Mouse (Mus musculus) lung, adult 2 months (tissue): ENCODE results near the gene Mrpl58. TPM values are rescaled to one million over a fixed set of nuclear protein-coding genes. Genes with fewer than 3 reads are reported as not detected.

Experiments used
- DNase-seq: peaks from one replicate; pipeline ENCODE4 v3.0.0; 2022
- H3K4me1 ChIP-seq: fragments of 200-500 bp; 2 replicates; pipeline ENCODE4 v1.6.1; 2011; ENCODE audit warnings: low read length; ENCODE audit not compliant: control insufficient read depth, insufficient read depth
- H3K4me3 ChIP-seq: fragments of 200-500 bp; replicated peaks from 2 replicates; pipeline ENCODE3; 2011; ENCODE audit warnings: low read depth, mild to moderate bottlenecking, control low read depth, low read length; ENCODE audit errors: extremely low read depth
- CTCF ChIP-seq: fragments of 200-500 bp; IDR thresholded peaks from 2 replicates; pipeline ENCODE4 v1.5.1; 2011; ENCODE audit warnings: mild to moderate bottlenecking, low read length, control low read depth; ENCODE audit not compliant: insufficient read depth
- POLR2A ChIP-seq: fragments of 200-500 bp; IDR thresholded peaks from 2 replicates; pipeline ENCODE4 v1.6.1; 2011; ENCODE audit warnings: low read depth, mild to moderate bottlenecking, control low read depth, low read length, borderline replicate concordance; ENCODE audit errors: extremely low read depth
- WGBS: fragments of 180-500 bp; shearing (Covaris S2); methylation state at CpG from one replicate; pipeline ENCODE4 v1.1.7; 2018; 5-methylcytosine and 5-hydroxymethylcytosine counted together
- polyA plus RNA-seq: library from polyadenylated mRNA; depleted of rRNA; stranded (reverse); fragments of >200 nt; gene quantifications from 2 replicates; pipeline ENCODE4 v1.2.3, GENCODE M21; 2012

Gene Mrpl58
- polyA plus RNA-seq, 1 experiment, result 80.8 TPM

- no peak overlapping the region for H3K4me3 ChIP-seq
- H3K4me1 ChIP-seq, result no peaks in the 10 kb centered on the region
- TF ChIP-seq POLR2A, result no peak
- WGBS, result 63% methylated on average over 5 of the region's 5 CpGs
- no peak for DNase-seq
Measured at GRCm38 (mm10) chr11:115437571-115438122, 34.1 kb downstream of the Mrpl58 start.

DNA sequence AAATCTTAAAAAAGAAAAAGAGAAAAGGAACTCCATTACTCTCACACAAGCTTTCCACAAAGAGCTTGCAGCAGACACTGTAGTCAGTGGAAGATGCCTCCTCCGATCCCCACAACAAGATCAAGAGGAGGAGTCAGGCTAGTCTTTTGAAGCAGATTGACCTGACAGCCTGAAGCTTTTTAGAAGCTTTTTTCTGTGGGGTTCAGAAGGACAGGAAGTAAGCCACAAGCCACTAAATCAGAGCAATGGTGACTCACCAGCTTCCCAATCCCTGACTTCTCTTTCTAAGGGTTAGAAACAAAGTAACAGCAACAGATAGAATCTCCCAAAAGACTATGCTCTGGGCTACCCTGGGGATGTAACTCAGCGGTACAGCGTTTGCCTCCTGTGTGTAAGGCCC, 35.8 kb downstream of the Mrpl58 start:
- DNase-seq, result no peak
- 77% methylated on average over 3 of the region's 3 CpGs for WGBS
- Histone ChIP-seq H3K4me1 (no peaks in the 10 kb centered on the region), H3K4me3 (no peak overlapping the region)
- TF ChIP-seq POLR2A (no peak), CTCF (no peak)

DNA sequence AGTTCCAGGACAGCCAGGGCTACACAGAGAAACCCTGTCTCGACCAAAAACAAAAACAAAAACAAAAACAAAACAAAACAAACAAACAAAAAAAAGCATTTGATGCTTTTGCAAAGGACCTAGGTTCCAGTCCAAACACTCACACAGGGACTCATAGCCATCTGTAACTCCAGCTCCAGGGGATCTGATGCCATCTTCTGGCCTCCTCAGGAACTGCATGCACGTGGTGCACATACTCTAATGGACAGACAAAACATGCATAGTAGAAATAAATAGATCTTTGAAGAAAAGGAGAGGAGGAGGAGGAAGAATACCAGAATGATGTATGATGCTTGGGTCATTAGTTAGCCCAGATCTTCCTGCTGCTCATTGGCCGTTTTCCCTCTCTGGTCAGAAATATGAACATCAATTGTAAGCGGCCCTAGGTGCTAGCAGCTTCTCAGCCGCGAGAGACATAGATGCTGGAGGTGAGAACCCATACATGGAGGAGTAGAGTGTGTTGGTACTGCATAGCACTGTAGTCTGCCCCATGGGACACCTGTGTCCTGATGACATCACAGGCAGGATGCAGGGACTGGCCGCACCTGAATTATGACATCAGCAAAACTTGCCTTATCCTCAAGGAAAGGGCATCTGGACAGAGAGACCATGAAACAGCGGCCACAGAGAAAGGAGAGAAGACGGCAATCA, 36.5 kb downstream of the Mrpl58 start, which contains the start of gene Trim80:
Gene Trim80, plus strand, starts transcription at position 640 of the 690 bp plus-strand sequence.
- Histone ChIP-seq H3K4me1 (no peaks in the 10 kb centered on the region), H3K4me3 (no peak within 1 kb of the TSS)
- 96% methylated on average over 9 of the region's 9 CpGs for WGBS
- DNase-seq, result no peak
- TF ChIP-seq POLR2A, result no peak
- TF ChIP-seq CTCF, result no peak

GRCm38 (mm10) chr11:115441417-115441816, 37.9 kb downstream of the Mrpl58 start:
- TF ChIP-seq POLR2A, result no peak
- no peak for TF ChIP-seq CTCF
- DNase-seq, result no peak
- H3K4me3 ChIP-seq, result no peak overlapping the region
- WGBS, result 72% methylated on average over 15 of the region's 15 CpGs
- H3K4me1 ChIP-seq, result no peaks in the 10 kb centered on the region

GRCm38 (mm10) chr11:115446906-115447305, 43.4 kb downstream of the Mrpl58 start:
- DNase-seq, result no peak
- WGBS, result 23% methylated on average over 3 of the region's 3 CpGs
- no peak overlapping the region for H3K4me3 ChIP-seq
- H3K4me1 ChIP-seq, result no peaks in the 10 kb centered on the region
- TF ChIP-seq POLR2A, result no peak
- no peak for TF ChIP-seq CTCF

DNA sequence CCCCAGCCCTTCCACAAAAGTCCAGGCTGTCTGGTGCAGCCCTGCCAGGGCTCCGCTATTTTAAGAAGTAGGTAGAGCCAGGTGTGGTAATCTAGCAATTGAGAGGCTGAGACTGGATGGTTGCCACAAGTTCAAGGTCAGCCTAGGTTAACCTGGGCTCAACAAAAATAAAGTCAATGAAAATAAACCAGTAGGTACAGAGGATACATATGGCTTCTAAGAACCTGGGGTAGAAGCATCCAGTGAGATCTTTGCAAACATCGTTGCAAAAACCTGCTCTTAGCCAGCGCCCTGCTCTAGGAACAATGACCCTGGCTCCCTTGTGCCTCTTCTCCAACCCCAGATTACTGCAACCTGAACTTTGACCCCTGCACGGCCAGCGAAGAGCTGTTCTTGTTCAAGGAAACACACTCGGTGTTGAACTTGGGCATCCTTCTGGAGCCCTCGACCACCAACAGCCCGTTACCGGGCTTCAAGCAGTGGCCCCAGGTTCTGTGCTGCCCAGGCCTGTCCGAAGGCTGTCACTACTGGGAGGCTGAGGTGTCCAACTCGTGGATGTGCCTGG, 43.9 kb downstream of the Mrpl58 start:
- DNase-seq, result no peak
- no peak for TF ChIP-seq CTCF
- TF ChIP-seq POLR2A, result no peak
- 80% methylated on average over 11 of the region's 11 CpGs for WGBS
- Histone ChIP-seq H3K4me1 (no peaks in the 10 kb centered on the region), H3K4me3 (no peak overlapping the region)

DNA sequence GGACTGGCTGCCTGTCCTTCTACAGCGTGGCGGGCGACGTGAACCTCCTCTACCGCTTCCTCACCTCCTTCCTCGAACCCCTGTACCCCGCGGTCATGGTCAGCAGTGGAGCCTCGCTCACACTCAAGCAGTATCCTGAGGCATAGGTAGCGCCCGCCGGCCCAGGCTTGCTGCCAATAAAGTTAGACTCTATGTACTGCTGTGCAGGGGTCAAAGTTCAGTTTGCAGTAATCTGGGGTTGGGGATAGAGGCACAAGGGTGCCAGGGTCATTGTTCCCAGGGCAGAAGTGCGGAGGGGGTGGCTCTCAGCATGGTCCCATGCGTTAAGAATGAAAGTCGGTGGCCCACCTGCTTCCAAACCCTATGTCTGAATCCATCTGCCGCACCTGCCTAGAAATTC, 44.5 kb downstream of the Mrpl58 start:
- H3K4me3 ChIP-seq, result no peak overlapping the region
- no peak for DNase-seq
- WGBS, result 90% methylated on average over 16 of the region's 16 CpGs
- H3K4me1 ChIP-seq, result no peaks in the 10 kb centered on the region
- TF ChIP-seq CTCF (no peak), POLR2A (no peak)

GRCm38 (mm10) chr11:115448998-115449397, 45.4 kb downstream of the Mrpl58 start:
- TF ChIP-seq POLR2A (no peak), CTCF (no peak)
- Histone ChIP-seq H3K4me3 (no peak overlapping the region), H3K4me1 (no peaks in the 10 kb centered on the region)
- DNase-seq, result no peak
- WGBS, result 74% methylated on average over 7 of the region's 7 CpGs

GRCm38 (mm10) chr11:115450176-115450575, 46.6 kb downstream of the Mrpl58 start:
- DNase-seq, result no peak
- TF ChIP-seq POLR2A (no peak), CTCF (no peak)
- no peak overlapping the region for H3K4me3 ChIP-seq
- no peaks in the 10 kb centered on the region for H3K4me1 ChIP-seq
- WGBS, result 80% methylated on average over 7 of the region's 7 CpGs

GRCm38 (mm10) chr11:115451781-115452241, 48.3 kb downstream of the Mrpl58 start:
- no peaks in the 10 kb centered on the region for H3K4me1 ChIP-seq

More at GRCm38 (mm10) chr11:115451781-115452241, 48.3 kb downstream of the Mrpl58 start:
- TF ChIP-seq POLR2A, result no peak
- TF ChIP-seq CTCF, result no peak
- DNase-seq, result no peak
- no peak overlapping the region for H3K4me3 ChIP-seq
- WGBS, result 73% methylated on average over 8 of the region's 8 CpGs
